Mouse (Mus musculus): ENCODE measurements at regions not wholly inside any gene's neighbourhood (a gene's known extent, or its start where the extent isn't known, plus 50 kb on each side); places are given as distances from the start of the nearest gene placed in this dataset.

- ATAC-seq (no peak), DNase-seq (no peak)
- H3K4me1 ChIP-seq (ENCODE audit: insufficient read depth), result no peaks in the 10 kb centered on the region
- 93% methylated on average over 3 of the region's 3 CpGs for WGBS
- no peak overlapping the region for H3K9ac ChIP-seq
- no peak overlapping the region for H3K27ac ChIP-seq (ENCODE audit: low read depth, low read length)
- H3K4me2 ChIP-seq (ENCODE audit: low read depth), result no peak overlapping the region
- H3K27me3 ChIP-seq (ENCODE audit: insufficient read depth, low read length), result no peaks in the 10 kb centered on the region
- H3K36me3 ChIP-seq (ENCODE audit: insufficient read depth), result no peaks in the 10 kb centered on the region
- no peak overlapping the region for H3K4me3 ChIP-seq (ENCODE audit: low read depth, low read length)
- no peak for TF ChIP-seq CTCF (IDR thresholded peaks at IDR 0.05; ENCODE audit: low read depth)
- H3K9me3 ChIP-seq (ENCODE audit: low read length), result no peaks in the 10 kb centered on the region
Measured at GRCm38 (mm10) chr1:78876156-78876555, 59.6 kb downstream of the Kcne4 start.

- ATAC-seq, result no peak
- H3K36me3 ChIP-seq (ENCODE audit: insufficient read depth), result no peaks in the 10 kb centered on the region
- H3K27ac ChIP-seq (ENCODE audit: low read depth, low read length), result no peak overlapping the region
- H3K9me3 ChIP-seq (ENCODE audit: low read length), result no peaks in the 10 kb centered on the region
- DNase-seq, result no peak
- TF ChIP-seq CTCF (IDR thresholded peaks at IDR 0.05; ENCODE audit: low read depth), result no peak
- 48% methylated on average over 2 of the region's 2 CpGs for WGBS
- H3K4me3 ChIP-seq (ENCODE audit: low read depth, low read length), result no peak overlapping the region
- H3K27me3 ChIP-seq (ENCODE audit: insufficient read depth, low read length), result no peaks in the 10 kb centered on the region
- H3K4me2 ChIP-seq (ENCODE audit: low read depth), result no peak overlapping the region
- H3K9ac ChIP-seq, result no peak overlapping the region
- no peaks in the 10 kb centered on the region for H3K4me1 ChIP-seq (ENCODE audit: insufficient read depth)
Measured at GRCm38 (mm10) chr1:78879246-78879645, 62.7 kb downstream of the Kcne4 start.

GRCm38 (mm10) chr1:78882455-78882854 is 65.9 kb downstream of the Kcne4 start:
- ATAC-seq, result no peak
- Histone ChIP-seq H3K27me3 (ENCODE audit: insufficient read depth, low read length) (no peaks in the 10 kb centered on the region), H3K36me3 (ENCODE audit: insufficient read depth) (no peaks in the 10 kb centered on the region), H3K4me1 (ENCODE audit: insufficient read depth) (no peaks in the 10 kb centered on the region), H3K4me3 (ENCODE audit: low read depth, low read length) (no peak overlapping the region), H3K4me2 (ENCODE audit: low read depth) (no peak overlapping the region), H3K9me3 (ENCODE audit: low read length) (no peaks in the 10 kb centered on the region), H3K9ac (no peak overlapping the region), H3K27ac (ENCODE audit: low read depth, low read length) (no peak overlapping the region)
- TF ChIP-seq CTCF (IDR thresholded peaks at IDR 0.05; ENCODE audit: low read depth), result no peak
- no peak for DNase-seq
- WGBS, result 72% methylated on average over 3 of the region's 3 CpGs

- TF ChIP-seq CTCF (IDR thresholded peaks at IDR 0.05; ENCODE audit: low read depth), result no peak
- H3K4me1 ChIP-seq (ENCODE audit: insufficient read depth), result no peaks in the 10 kb centered on the region
- no peak for ATAC-seq
Measured at GRCm38 (mm10) chr1:78889241-78889640, 72.7 kb downstream of the Kcne4 start.

GRCm38 (mm10) chr1:78891344-78891743 is 74.8 kb downstream of the Kcne4 start:
- Histone ChIP-seq H3K9me3 (ENCODE audit: low read length) (no peaks in the 10 kb centered on the region), H3K4me3 (ENCODE audit: low read depth, low read length) (no peak overlapping the region), H3K4me2 (ENCODE audit: low read depth) (no peak overlapping the region), H3K4me1 (ENCODE audit: insufficient read depth) (no peaks in the 10 kb centered on the region), H3K27ac (ENCODE audit: low read depth, low read length) (no peak overlapping the region), H3K27me3 (ENCODE audit: insufficient read depth, low read length) (no peaks in the 10 kb centered on the region), H3K9ac (no peak overlapping the region), H3K36me3 (ENCODE audit: insufficient read depth) (no peaks in the 10 kb centered on the region)
- DNase-seq (no peak), ATAC-seq (no peak)
- WGBS, result 84% methylated on average over 3 of the region's 3 CpGs
- no peak for TF ChIP-seq CTCF (IDR thresholded peaks at IDR 0.05; ENCODE audit: low read depth)

More at GRCm38 (mm10) chr1:78889241-78889640, 72.7 kb downstream of the Kcne4 start:
- Histone ChIP-seq H3K27me3 (ENCODE audit: insufficient read depth, low read length) (no peaks in the 10 kb centered on the region), H3K4me2 (ENCODE audit: low read depth) (no peak overlapping the region), H3K36me3 (ENCODE audit: insufficient read depth) (no peaks in the 10 kb centered on the region), H3K9ac (no peak overlapping the region), H3K4me3 (ENCODE audit: low read depth, low read length) (no peak overlapping the region), H3K9me3 (ENCODE audit: low read length) (no peaks in the 10 kb centered on the region), H3K27ac (ENCODE audit: low read depth, low read length) (no peak overlapping the region)
- 81% methylated on average over 9 of the region's 9 CpGs for WGBS
- DNase-seq, result no peak

- Histone ChIP-seq H3K4me1 (ENCODE audit: insufficient read depth) (no peaks in the 10 kb centered on the region), H3K27ac (ENCODE audit: low read depth, low read length) (no peak overlapping the region), H3K9me3 (ENCODE audit: low read length) (no peaks in the 10 kb centered on the region), H3K27me3 (ENCODE audit: insufficient read depth, low read length) (no peaks in the 10 kb centered on the region), H3K36me3 (ENCODE audit: insufficient read depth) (no peaks in the 10 kb centered on the region), H3K9ac (no peak overlapping the region), H3K4me3 (ENCODE audit: low read depth, low read length) (no peak overlapping the region), H3K4me2 (ENCODE audit: low read depth) (no peak overlapping the region)
- no peak for ATAC-seq
- no peak for TF ChIP-seq CTCF (IDR thresholded peaks at IDR 0.05; ENCODE audit: low read depth)
- DNase-seq, result no peak
- WGBS, result 89% methylated on average over 4 of the region's 4 CpGs
Measured at GRCm38 (mm10) chr1:78894301-78894700, 77.7 kb downstream of the Kcne4 start.

GRCm38 (mm10) chr1:78895112-78895511 is 78.6 kb downstream of the Kcne4 start:
- 72% methylated on average over 2 of the region's 2 CpGs for WGBS
- Histone ChIP-seq H3K4me3 (ENCODE audit: low read depth, low read length) (no peak overlapping the region), H3K9me3 (ENCODE audit: low read length) (no peaks in the 10 kb centered on the region), H3K27ac (ENCODE audit: low read depth, low read length) (no peak overlapping the region), H3K9ac (no peak overlapping the region), H3K4me2 (ENCODE audit: low read depth) (no peak overlapping the region), H3K36me3 (ENCODE audit: insufficient read depth) (no peaks in the 10 kb centered on the region), H3K4me1 (ENCODE audit: insufficient read depth) (no peaks in the 10 kb centered on the region), H3K27me3 (ENCODE audit: insufficient read depth, low read length) (no peaks in the 10 kb centered on the region)
- ATAC-seq (peak; percentile 71), DNase-seq (peak; percentile 44)
- TF ChIP-seq CTCF (IDR thresholded peaks at IDR 0.05; ENCODE audit: low read depth), result no peak

- Histone ChIP-seq H3K4me3 (ENCODE audit: low read depth, low read length) (no peak overlapping the region), H3K9ac (no peak overlapping the region), H3K27ac (ENCODE audit: low read depth, low read length) (no peak overlapping the region), H3K36me3 (ENCODE audit: insufficient read depth) (no peaks in the 10 kb centered on the region), H3K4me2 (ENCODE audit: low read depth) (no peak overlapping the region), H3K4me1 (ENCODE audit: insufficient read depth) (no peaks in the 10 kb centered on the region), H3K9me3 (ENCODE audit: low read length) (no peaks in the 10 kb centered on the region), H3K27me3 (ENCODE audit: insufficient read depth, low read length) (no peaks in the 10 kb centered on the region)
- 70% methylated on average over 1 of the region's 1 CpGs for WGBS
- TF ChIP-seq CTCF (IDR thresholded peaks at IDR 0.05; ENCODE audit: low read depth), result no peak
- peak; percentile 4 for DNase-seq
- ATAC-seq, result no peak
Measured at GRCm38 (mm10) chr1:78907591-78907990, 91.0 kb downstream of the Kcne4 start.

Data from forebrain, postnatal 0 days (tissue).